Mouse (Mus musculus) intestine, embryonic 15.5 days (tissue): ENCODE results near the gene Vps36. TPM values are rescaled to one million over a fixed set of nuclear protein-coding genes. Genes with fewer than 3 reads are reported as not detected.

Experiments
- ATAC-seq: fragments of 200-750 bp; cut with Nextera tagmentation; 2 replicates; pipeline ENCODE4 v1.8.0; 2017; ENCODE audit warnings: moderate TSS enrichment, moderate library complexity
- H3K27ac ChIP-seq: fragments of 300-500 bp; sonication (generic); 2 replicates; pipeline ENCODE4 v1.5.1; 2015; ENCODE audit warnings: mild to moderate bottlenecking, inconsistent platforms
- H3K27me3 ChIP-seq: fragments of 300-500 bp; sonication (generic); replicated peaks from 2 replicates; pipeline ENCODE4 v1.6.1; 2015; ENCODE audit warnings: inconsistent platforms
- H3K36me3 ChIP-seq: fragments of 300-500 bp; sonication (generic); 2 replicates; pipeline ENCODE4 v1.6.1; 2015; ENCODE audit warnings: inconsistent platforms
- H3K4me1 ChIP-seq: fragments of 300-500 bp; sonication (generic); replicated peaks from 2 replicates; pipeline ENCODE4 v1.6.1; 2015; ENCODE audit warnings: inconsistent platforms
- H3K4me2 ChIP-seq: fragments of 300-500 bp; sonication (generic); replicated peaks from 2 replicates; pipeline ENCODE4 v1.6.1; 2015; ENCODE audit warnings: mild to moderate bottlenecking, inconsistent platforms
- H3K4me3 ChIP-seq: fragments of 300-500 bp; sonication (generic); replicated peaks from 2 replicates; pipeline ENCODE4 v1.5.1; 2015; ENCODE audit warnings: inconsistent platforms
- H3K9ac ChIP-seq: fragments of 300-500 bp; sonication (generic); 2 replicates; pipeline ENCODE4 v1.6.1; 2015; ENCODE audit warnings: inconsistent platforms
- H3K9me3 ChIP-seq: fragments of 300-500 bp; sonication (generic); 2 replicates; pipeline ENCODE4 v1.6.1; 2016; ENCODE audit warnings: inconsistent platforms
- WGBS: fragments of 180-500 bp; shearing (Covaris S2); methylation state at CpG from one replicate; pipeline ENCODE4 v1.1.7; 2015; 5-methylcytosine and 5-hydroxymethylcytosine counted together
- polyA plus RNA-seq: library from polyadenylated mRNA; unstranded; fragments of >200 nt; fragmentation: Nextera tagmentation; extraction: Ambion mirVana; gene quantifications from 2 replicates; pipeline ENCODE4 v1.2.1, GENCODE M21; 2015

Vps36 gene
- polyA plus RNA-seq, 1 experiment from 2014 or later, result 37.1 TPM

DNA sequence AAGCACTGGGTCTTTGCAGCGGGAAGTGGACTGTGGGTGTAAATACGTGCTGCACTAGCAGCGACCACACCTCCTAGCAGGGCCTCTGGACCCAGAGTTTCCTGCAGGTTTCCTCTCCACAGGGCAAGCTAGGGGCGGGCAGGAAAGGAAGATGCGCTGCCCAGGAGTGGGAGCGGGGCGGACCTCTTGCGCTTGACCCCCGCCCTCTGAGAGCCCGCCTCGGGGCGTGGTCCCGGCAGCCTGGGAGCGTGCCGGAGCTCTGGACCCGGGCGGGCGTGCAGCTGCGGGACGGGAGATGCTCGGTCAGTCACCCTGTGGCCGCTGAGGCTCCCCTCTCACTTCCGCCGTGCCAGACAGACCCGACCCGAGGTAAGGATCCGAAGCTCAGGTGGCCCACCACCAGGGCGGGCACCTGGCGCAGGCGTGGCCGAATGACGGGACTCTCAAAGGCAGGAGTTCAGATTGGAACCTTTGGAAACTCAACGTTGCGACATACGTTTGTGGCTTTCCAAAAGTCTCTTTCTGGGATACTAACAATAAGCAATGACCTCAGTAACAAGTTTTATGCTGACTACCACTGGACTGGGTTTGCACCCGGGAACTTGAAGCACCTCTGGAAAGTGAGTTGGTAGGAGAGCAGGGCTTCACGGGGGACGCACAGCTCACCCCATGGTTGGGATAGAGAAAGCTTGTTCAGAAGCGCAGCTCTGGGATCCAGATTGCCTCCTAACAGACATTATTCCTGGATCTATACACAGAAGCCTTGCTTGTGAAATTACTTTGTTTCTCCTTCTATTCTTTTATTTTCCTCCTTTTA lies 34.7 kb downstream of the Vps36 start, which contains the start of gene Thsd1:
Gene Thsd1 (plus strand): TSS at position 253 of the 817 bp plus-strand sequence.
- Histone ChIP-seq H3K9me3 (no peaks in the 10 kb centered on the region), H3K27me3 (no peaks in the 10 kb centered on the region), H3K4me3 (peak within 1 kb of the TSS; percentile 52), H3K9ac (peak within 1 kb of the TSS; percentile 41), H3K4me2 (peak within 1 kb of the TSS; percentile 96), H3K27ac (no peak within 1 kb of the TSS), H3K4me1 (0 out of 2 replicates have a peak, but pooled peaks cover 2% of the 10 kb centered on the region), H3K36me3 (no peaks in the 10 kb centered on the region)
- ATAC-seq, result peak; percentile 98
- under 1% methylated on average over 38 of the region's 39 CpGs for WGBS

DNA sequence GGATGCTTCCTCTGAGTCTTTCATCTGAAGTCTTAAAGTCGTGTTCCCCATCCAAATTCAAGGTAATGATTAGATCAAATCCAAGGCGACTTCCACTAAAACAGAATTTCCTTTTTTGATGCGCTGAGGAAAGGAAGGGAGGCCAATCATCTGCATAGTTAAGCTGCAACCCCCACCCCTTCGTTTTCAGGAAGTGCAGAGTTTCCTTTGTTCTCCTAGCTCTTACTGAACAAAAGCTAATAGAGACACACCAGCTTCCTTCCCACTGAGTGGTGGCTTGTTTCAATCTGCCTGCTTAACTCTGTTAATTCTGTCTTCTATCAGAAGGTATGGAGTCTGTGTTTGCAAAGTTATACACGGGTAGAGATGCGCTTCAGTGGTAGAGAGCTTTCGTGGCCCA lies 36.0 kb downstream of the Vps36 start:
- no peak overlapping the region for H3K27ac ChIP-seq
- ATAC-seq, result no peak
- 0 out of 2 replicates have a peak, but pooled peaks cover 2% of the 10 kb centered on the region for H3K4me1 ChIP-seq
- no peaks in the 10 kb centered on the region for H3K36me3 ChIP-seq
- no peaks in the 10 kb centered on the region for H3K27me3 ChIP-seq
- H3K9ac ChIP-seq, result no peak overlapping the region
- no peaks in the 10 kb centered on the region for H3K9me3 ChIP-seq
- 41% methylated on average over 7 of the region's 7 CpGs for WGBS
- no peak overlapping the region for H3K4me2 ChIP-seq
- no peak overlapping the region for H3K4me3 ChIP-seq

DNA sequence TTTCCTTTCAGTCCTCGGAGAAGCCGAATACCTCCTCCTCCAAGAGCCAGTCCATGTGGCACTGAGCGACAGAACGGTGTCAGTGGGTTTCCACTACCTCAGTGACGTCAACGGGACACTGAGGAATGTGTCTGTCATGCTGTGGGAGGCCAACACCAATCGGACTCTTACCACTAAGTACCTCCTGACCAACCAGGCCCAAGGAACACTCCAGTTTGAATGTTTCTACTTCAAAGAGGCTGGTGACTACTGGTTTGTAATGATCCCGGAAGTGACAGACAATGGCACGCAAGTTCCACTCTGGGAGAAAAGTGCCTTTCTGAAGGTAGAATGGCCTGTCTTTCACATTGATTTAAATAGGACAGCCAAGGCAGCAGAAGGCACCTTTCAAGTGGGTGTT lies 50.4 kb downstream of the Vps36 start:
- no peaks in the 10 kb centered on the region for H3K36me3 ChIP-seq
- no peak for ATAC-seq
- no peaks in the 10 kb centered on the region for H3K4me1 ChIP-seq
- no peaks in the 10 kb centered on the region for H3K27me3 ChIP-seq
- H3K9ac ChIP-seq, result no peak overlapping the region
- no peak overlapping the region for H3K4me3 ChIP-seq
- 89% methylated on average over 9 of the region's 9 CpGs for WGBS
- H3K9me3 ChIP-seq, result no peaks in the 10 kb centered on the region
- H3K4me2 ChIP-seq, result no peak overlapping the region
- no peak overlapping the region for H3K27ac ChIP-seq

GRCm38 (mm10) chr8:22245663-22246062 lies 53.1 kb downstream of the Vps36 start:
- Histone ChIP-seq H3K4me2 (no peak overlapping the region), H3K27ac (no peak overlapping the region), H3K4me1 (no peaks in the 10 kb centered on the region), H3K36me3 (no peaks in the 10 kb centered on the region), H3K4me3 (no peak overlapping the region), H3K9ac (no peak overlapping the region), H3K9me3 (no peaks in the 10 kb centered on the region), H3K27me3 (no peaks in the 10 kb centered on the region)
- ATAC-seq, result no peak
- WGBS, result 61% methylated on average over 1 of the region's 1 CpGs

GRCm38 (mm10) chr8:22247956-22248355 lies 55.3 kb downstream of the Vps36 start:
- Histone ChIP-seq H3K36me3 (no peaks in the 10 kb centered on the region), H3K9ac (no peak overlapping the region), H3K4me2 (no peak overlapping the region), H3K27ac (no peak overlapping the region), H3K9me3 (no peaks in the 10 kb centered on the region), H3K27me3 (no peaks in the 10 kb centered on the region), H3K4me1 (no peaks in the 10 kb centered on the region), H3K4me3 (no peak overlapping the region)
- ATAC-seq, result no peak
- WGBS, result 80% methylated on average over 12 of the region's 12 CpGs

DNA sequence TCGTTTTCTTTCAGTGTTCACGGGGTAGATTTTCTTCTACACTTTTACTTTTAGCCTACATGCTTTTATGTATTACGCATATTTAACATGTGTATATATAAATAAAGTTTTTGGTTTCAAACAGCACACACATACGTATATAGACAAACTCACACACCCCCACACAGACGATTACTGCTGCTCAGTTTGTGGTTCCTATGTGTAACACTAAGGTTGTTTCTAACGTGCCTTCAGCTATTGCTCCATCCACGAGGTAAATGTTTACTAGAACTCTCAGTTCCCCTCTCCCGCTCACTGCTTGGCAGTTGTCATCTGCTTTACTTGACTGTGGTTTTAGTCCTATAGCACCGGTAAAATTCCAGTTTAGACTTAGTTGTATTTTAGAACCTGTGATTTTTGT lies 56.5 kb downstream of the Vps36 start:
- H3K36me3 ChIP-seq, result no peaks in the 10 kb centered on the region
- H3K27ac ChIP-seq, result no peak overlapping the region
- no peaks in the 10 kb centered on the region for H3K9me3 ChIP-seq
- H3K4me1 ChIP-seq, result no peaks in the 10 kb centered on the region
- no peak overlapping the region for H3K9ac ChIP-seq
- no peak overlapping the region for H3K4me3 ChIP-seq
- no peak overlapping the region for H3K4me2 ChIP-seq
- 68% methylated on average over 9 of the region's 9 CpGs for WGBS
- no peak for ATAC-seq
- no peaks in the 10 kb centered on the region for H3K27me3 ChIP-seq

DNA sequence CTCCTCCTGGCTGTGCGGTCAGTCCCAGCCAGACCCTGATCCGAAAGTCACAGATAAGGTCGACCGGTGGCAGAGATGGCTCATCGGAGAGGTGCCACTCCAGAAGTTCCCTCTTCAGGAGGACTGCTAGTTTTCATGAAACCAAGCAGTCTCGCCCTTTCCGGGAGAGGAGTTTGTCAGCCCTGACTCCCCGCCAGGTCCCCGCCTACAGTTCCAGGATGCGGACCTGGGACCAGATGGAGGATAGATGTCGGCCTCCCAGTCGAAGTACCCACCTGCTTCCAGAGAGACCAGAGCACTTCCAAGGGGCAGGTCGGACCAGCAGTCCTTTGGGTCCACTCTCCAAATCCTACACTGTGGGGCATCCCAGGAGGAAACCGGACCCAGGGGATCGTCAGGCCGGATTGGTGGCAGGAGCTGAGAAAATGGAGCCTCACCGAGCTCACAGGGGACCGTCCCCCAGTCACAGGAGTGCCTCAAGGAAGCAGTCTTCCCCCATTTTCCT lies 66.4 kb downstream of the Vps36 start:
- Histone ChIP-seq H3K9ac (no peak overlapping the region), H3K27me3 (no peaks in the 10 kb centered on the region), H3K4me1 (no peaks in the 10 kb centered on the region), H3K9me3 (no peaks in the 10 kb centered on the region), H3K27ac (no peak overlapping the region), H3K4me3 (no peak overlapping the region), H3K4me2 (no peak overlapping the region), H3K36me3 (no peaks in the 10 kb centered on the region)
- 90% methylated on average over 18 of the region's 18 CpGs for WGBS
- no peak for ATAC-seq

DNA sequence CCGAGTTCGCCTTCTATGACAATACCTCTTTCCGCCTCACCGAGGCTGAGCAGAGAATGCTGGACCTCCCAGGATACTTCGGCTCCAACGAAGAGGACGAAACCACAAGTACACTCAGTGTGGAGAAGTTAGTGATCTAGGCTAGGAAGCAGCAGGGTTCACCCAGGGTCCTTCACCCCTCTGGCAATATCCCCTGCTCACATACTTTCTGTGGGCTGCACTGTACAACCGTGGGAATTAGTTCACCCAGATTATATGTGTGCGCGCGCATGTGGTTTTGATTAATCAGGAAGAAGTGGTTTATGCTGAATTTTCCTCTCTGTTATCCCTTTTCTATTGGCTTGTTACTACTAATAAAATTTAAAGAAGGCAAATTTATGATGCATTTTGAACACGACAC lies 66.9 kb downstream of the Vps36 start:
- Histone ChIP-seq H3K27ac (no peak overlapping the region), H3K4me3 (no peak overlapping the region), H3K4me1 (no peaks in the 10 kb centered on the region), H3K9me3 (no peaks in the 10 kb centered on the region), H3K9ac (no peak overlapping the region), H3K4me2 (no peak overlapping the region), H3K27me3 (no peaks in the 10 kb centered on the region), H3K36me3 (no peaks in the 10 kb centered on the region)
- 82% methylated on average over 12 of the region's 12 CpGs for WGBS
- ATAC-seq, result no peak

GRCm38 (mm10) chr8:22260091-22260722 lies 67.6 kb downstream of the Vps36 start:
- H3K9ac ChIP-seq, result no peak overlapping the region
- no peaks in the 10 kb centered on the region for H3K4me1 ChIP-seq
- no peaks in the 10 kb centered on the region for H3K27me3 ChIP-seq
- H3K36me3 ChIP-seq, result no peaks in the 10 kb centered on the region
- H3K4me3 ChIP-seq, result no peak overlapping the region
- WGBS, result 23% methylated on average over 9 of the region's 9 CpGs
- H3K9me3 ChIP-seq, result no peaks in the 10 kb centered on the region
- no peak overlapping the region for H3K27ac ChIP-seq
- no peak overlapping the region for H3K4me2 ChIP-seq
- no peak for ATAC-seq

DNA sequence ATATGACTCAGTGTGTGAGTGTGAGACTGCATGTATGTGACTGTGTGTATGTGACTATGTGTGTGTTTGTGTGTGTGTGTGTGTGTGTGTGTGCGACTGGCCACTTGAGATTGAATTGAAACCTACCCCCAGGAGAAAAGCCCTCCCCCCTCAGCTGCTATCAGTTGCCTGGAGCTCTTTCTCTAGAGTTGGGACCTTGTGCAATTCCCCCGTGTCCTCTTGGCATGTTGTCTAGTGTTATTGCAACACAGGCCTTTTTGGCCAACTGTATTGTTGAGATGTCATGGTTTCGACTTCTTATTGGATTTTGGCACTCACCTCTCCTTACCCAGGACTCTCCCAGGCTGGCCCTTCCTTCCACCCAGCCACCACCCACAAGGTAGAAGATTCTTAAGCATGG lies 69.7 kb downstream of the Vps36 start:
- Histone ChIP-seq H3K27ac (no peak overlapping the region), H3K36me3 (no peaks in the 10 kb centered on the region), H3K4me3 (no peak overlapping the region), H3K27me3 (no peaks in the 10 kb centered on the region), H3K9ac (no peak overlapping the region), H3K9me3 (no peaks in the 10 kb centered on the region), H3K4me1 (no peaks in the 10 kb centered on the region), H3K4me2 (no peak overlapping the region)
- no peak for ATAC-seq
- 85% methylated on average over 3 of the region's 3 CpGs for WGBS

GRCm38 (mm10) chr8:22264292-22264691 lies 71.7 kb downstream of the Vps36 start:
- H3K9me3 ChIP-seq, result no peaks in the 10 kb centered on the region
- H3K27me3 ChIP-seq, result no peaks in the 10 kb centered on the region
- H3K4me2 ChIP-seq, result no peak overlapping the region
- no peak overlapping the region for H3K4me3 ChIP-seq
- H3K4me1 ChIP-seq, result no peaks in the 10 kb centered on the region
- no peaks in the 10 kb centered on the region for H3K36me3 ChIP-seq
- ATAC-seq, result no peak
- H3K9ac ChIP-seq, result no peak overlapping the region
- no peak overlapping the region for H3K27ac ChIP-seq
- WGBS, result 83% methylated on average over 6 of the region's 6 CpGs

DNA sequence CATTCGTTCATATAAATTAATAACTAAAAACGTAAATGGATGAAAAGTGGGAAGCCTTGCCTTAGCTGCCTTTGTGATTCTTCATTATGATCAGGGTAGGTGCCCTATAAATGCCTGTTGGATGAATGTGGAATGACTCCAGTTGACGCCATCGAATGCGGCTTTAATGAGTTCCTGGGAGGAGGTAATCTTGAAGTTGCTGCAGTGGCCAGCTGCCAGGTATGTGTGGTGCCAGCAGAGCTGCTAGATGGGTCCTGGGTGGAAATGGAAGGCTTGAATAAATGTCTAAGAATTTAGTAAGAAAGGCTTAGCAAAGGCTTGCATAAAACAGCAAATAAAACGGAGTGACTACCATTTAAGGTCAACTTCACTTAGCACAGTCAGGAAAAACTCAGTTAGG lies 72.2 kb downstream of the Vps36 start:
- WGBS, result 86% methylated on average over 6 of the region's 6 CpGs
- no peaks in the 10 kb centered on the region for H3K4me1 ChIP-seq

More for the DNA sequence above, 72.2 kb downstream of the Vps36 start:
- Histone ChIP-seq H3K4me3 (no peak overlapping the region), H3K9me3 (no peaks in the 10 kb centered on the region), H3K27ac (no peak overlapping the region), H3K27me3 (no peaks in the 10 kb centered on the region), H3K9ac (no peak overlapping the region), H3K36me3 (no peaks in the 10 kb centered on the region), H3K4me2 (no peak overlapping the region)
- ATAC-seq, result no peak
